Mouse (Mus musculus) forebrain, embryonic 10.5 days (tissue): ENCODE data around the gene Trim69. TPM values are rescaled to one million over a fixed set of nuclear protein-coding genes. Genes with fewer than 3 reads are reported as not detected.

Source experiments
- DNase-seq: peaks from one replicate; pipeline ENCODE4 v3.0.0-alpha.2; 2017; ENCODE audit warnings: low spot score; ENCODE audit errors: extremely low spot score
- H3K27ac ChIP-seq: fragments of 300-500 bp; sonication (generic); 2 replicates; pipeline ENCODE4 v1.5.1; 2016; ENCODE audit warnings: mild to moderate bottlenecking
- H3K27me3 ChIP-seq: fragments of 300-500 bp; sonication (generic); 2 replicates; pipeline ENCODE4 v1.6.1; 2016; ENCODE audit warnings: mild to moderate bottlenecking; ENCODE audit not compliant: poor library complexity, severe bottlenecking
- H3K36me3 ChIP-seq: fragments of 300-500 bp; sonication (generic); replicated peaks from 2 replicates; pipeline ENCODE4 v1.6.1; 2016; ENCODE audit warnings: mild to moderate bottlenecking, moderate library complexity
- H3K4me1 ChIP-seq: fragments of 300-500 bp; sonication (generic); 2 replicates; pipeline ENCODE4 v1.6.1; 2016
- H3K4me3 ChIP-seq: fragments of 300-500 bp; sonication (generic); 2 replicates; pipeline ENCODE4 v1.5.1; 2016; ENCODE audit warnings: mild to moderate bottlenecking, moderate library complexity
- H3K9me3 ChIP-seq: fragments of 300-500 bp; sonication (generic); 2 replicates; pipeline ENCODE4 v1.6.1; 2016; ENCODE audit warnings: mild to moderate bottlenecking, moderate library complexity
- WGBS: fragments of 180-500 bp; shearing (Covaris S2); methylation state at CpG from one replicate; pipeline ENCODE4 v1.1.7; 2016; 5-methylcytosine and 5-hydroxymethylcytosine counted together
- polyA plus RNA-seq: library from polyadenylated mRNA; unstranded; fragments of >200 nt; fragmentation: Nextera tagmentation; extraction: Ambion mirVana; gene quantifications from 2 replicates; pipeline ENCODE4 v1.2.1, GENCODE M21; 2016

The Trim69 gene
- polyA plus RNA-seq, 1 experiment from 2014 or later, result not detected

GRCm38 (mm10) chr2:122156051-122156700, 4.3 kb upstream of the Trim69 start:
- H3K27me3 ChIP-seq, result no peaks in the 10 kb centered on the region
- H3K27ac ChIP-seq, result no peak overlapping the region
- H3K4me1 ChIP-seq, result no peaks in the 10 kb centered on the region
- WGBS, result 93% methylated on average over 4 of the region's 4 CpGs
- DNase-seq, result no peak
- no peaks in the 10 kb centered on the region for H3K9me3 ChIP-seq
- H3K4me3 ChIP-seq, result no peak overlapping the region
- peaks cover 29% of the 10 kb centered on the region for H3K36me3 ChIP-seq

- H3K27me3 ChIP-seq, result no peaks in the 10 kb centered on the region
- no peaks in the 10 kb centered on the region for H3K9me3 ChIP-seq
- peaks cover 20% of the 10 kb centered on the region for H3K36me3 ChIP-seq
- H3K4me1 ChIP-seq, result peaks cover 4% of the 10 kb centered on the region; the same call in 1 of the 2 replicates
- no peak for DNase-seq
- no peak overlapping the region for H3K27ac ChIP-seq
- H3K4me3 ChIP-seq, result no peak overlapping the region
Observed at GRCm38 (mm10) chr2:122157561-122157960, 2.9 kb upstream of the Trim69 start.

DNA sequence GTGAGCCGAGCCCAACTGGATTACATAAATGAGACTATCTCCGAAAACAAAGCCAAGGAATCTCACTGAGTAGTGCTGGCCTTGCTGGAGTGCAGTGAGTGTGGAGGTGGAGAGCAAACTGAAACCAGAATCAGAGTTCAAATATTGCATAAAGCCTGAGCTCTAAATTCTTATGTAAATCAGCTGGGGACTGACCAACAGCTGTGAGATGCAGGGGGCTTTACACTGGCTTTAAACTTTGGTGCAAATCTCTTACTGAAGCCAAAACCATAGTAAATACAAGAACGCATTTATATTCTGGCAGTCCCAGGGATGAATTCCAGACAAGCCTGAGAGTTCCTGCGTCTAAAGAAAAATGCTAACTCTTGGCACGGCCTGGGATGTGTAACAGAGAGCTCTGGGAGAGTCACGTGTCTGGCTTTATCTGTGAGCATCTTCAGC, 2.1 kb upstream of the Trim69 start:
- H3K27ac ChIP-seq, result no peak overlapping the region
- H3K27me3 ChIP-seq, result no peaks in the 10 kb centered on the region
- no peak overlapping the region for H3K4me3 ChIP-seq
- H3K9me3 ChIP-seq, result no peaks in the 10 kb centered on the region
- no peak for DNase-seq
- H3K36me3 ChIP-seq, result peaks cover 16% of the 10 kb centered on the region
- H3K4me1 ChIP-seq, result peaks cover 4% of the 10 kb centered on the region; the same call in 1 of the 2 replicates
- 62% methylated on average over 6 of the region's 6 CpGs for WGBS

GRCm38 (mm10) chr2:122159667-122160066, 833 bp upstream of the Trim69 start:
- H3K4me1 ChIP-seq, result peaks cover 4% of the 10 kb centered on the region; the same call in 1 of the 2 replicates
- H3K9me3 ChIP-seq, result no peaks in the 10 kb centered on the region
- H3K4me3 ChIP-seq, result no peak overlapping the region
- WGBS, result 89% methylated on average over 6 of the region's 6 CpGs
- no peak overlapping the region for H3K27ac ChIP-seq
- no peaks in the 10 kb centered on the region for H3K27me3 ChIP-seq
- peaks cover 9% of the 10 kb centered on the region; the same call in 1 of the 2 replicates for H3K36me3 ChIP-seq
- DNase-seq, result no peak

GRCm38 (mm10) chr2:122161542-122161941, 1.0 kb downstream of the Trim69 start:
- no peaks in the 10 kb centered on the region for H3K9me3 ChIP-seq
- no peaks in the 10 kb centered on the region for H3K27me3 ChIP-seq
- no peak for DNase-seq
- no peaks in the 10 kb centered on the region for H3K36me3 ChIP-seq
- peaks cover 4% of the 10 kb centered on the region; the same call in 1 of the 2 replicates for H3K4me1 ChIP-seq
- no peak overlapping the region for H3K27ac ChIP-seq
- H3K4me3 ChIP-seq, result no peak overlapping the region
- WGBS, result 46% methylated on average over 4 of the region's 4 CpGs

DNA sequence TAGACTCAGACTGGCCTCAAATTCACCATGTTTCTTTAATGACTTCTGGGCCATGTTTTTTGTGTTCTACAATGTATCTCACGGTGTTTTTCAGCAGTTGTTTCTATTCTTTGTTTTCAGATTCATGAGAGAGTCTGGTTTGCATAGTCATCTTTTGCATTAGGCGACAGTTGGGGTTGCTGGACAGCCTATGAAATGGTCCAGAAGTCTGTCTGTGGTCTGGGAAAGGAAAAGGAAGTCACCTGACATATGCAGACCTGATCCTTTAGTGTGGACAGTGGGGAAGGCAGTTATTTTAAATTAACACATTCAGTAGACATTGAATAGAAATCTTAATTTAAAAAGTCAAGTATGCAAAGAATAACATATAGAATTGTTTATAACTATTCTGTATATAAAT, 2.0 kb downstream of the Trim69 start:
- no peak overlapping the region for H3K27ac ChIP-seq
- DNase-seq, result no peak
- H3K9me3 ChIP-seq, result no peaks in the 10 kb centered on the region
- H3K27me3 ChIP-seq, result no peaks in the 10 kb centered on the region
- no peaks in the 10 kb centered on the region for H3K36me3 ChIP-seq
- WGBS, result 83% methylated on average over 2 of the region's 2 CpGs
- H3K4me3 ChIP-seq, result no peak overlapping the region
- H3K4me1 ChIP-seq, result peaks cover 4% of the 10 kb centered on the region; the same call in 1 of the 2 replicates

- no peak for DNase-seq
- 81% methylated on average over 13 of the region's 13 CpGs for WGBS
Observed at GRCm38 (mm10) chr2:122163430-122164195, 3.1 kb downstream of the Trim69 start.

DNA sequence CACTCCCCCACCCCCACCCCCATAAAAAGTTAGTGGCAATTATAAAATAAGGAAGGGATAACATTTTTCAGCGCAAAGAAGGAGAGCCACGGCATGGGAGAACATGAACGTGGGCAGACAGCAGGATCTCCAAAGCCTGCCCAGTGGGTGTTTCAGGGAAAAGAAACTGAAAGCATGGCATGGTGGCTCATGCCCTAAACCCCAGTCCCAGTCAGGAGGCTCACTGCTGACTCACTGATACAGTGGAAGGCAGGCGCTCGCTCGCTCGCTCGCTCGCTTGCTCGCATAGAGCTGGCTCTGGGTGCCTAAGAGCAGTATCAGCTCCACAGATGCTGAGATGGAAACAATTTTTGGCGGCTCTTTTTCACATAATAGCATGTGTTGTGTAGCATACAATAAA, 3.8 kb downstream of the Trim69 start:
- H3K9me3 ChIP-seq, result no peaks in the 10 kb centered on the region
- H3K36me3 ChIP-seq, result no peaks in the 10 kb centered on the region
- peaks cover 4% of the 10 kb centered on the region; the same call in 1 of the 2 replicates for H3K4me1 ChIP-seq
- 88% methylated on average over 11 of the region's 11 CpGs for WGBS
- no peaks in the 10 kb centered on the region for H3K27me3 ChIP-seq
- no peak overlapping the region for H3K4me3 ChIP-seq
- DNase-seq, result no peak
- H3K27ac ChIP-seq, result no peak overlapping the region

More at GRCm38 (mm10) chr2:122163430-122164195, 3.1 kb downstream of the Trim69 start:
- H3K9me3 ChIP-seq, result no peaks in the 10 kb centered on the region
- no peaks in the 10 kb centered on the region for H3K36me3 ChIP-seq
- no peaks in the 10 kb centered on the region for H3K27me3 ChIP-seq
- H3K4me3 ChIP-seq, result no peak overlapping the region
- peaks cover 4% of the 10 kb centered on the region; the same call in 1 of the 2 replicates for H3K4me1 ChIP-seq
- no peak overlapping the region for H3K27ac ChIP-seq

GRCm38 (mm10) chr2:122171292-122171691, 10.8 kb downstream of the Trim69 start:
- Histone ChIP-seq H3K9me3 (no peaks in the 10 kb centered on the region), H3K4me3 (no peak overlapping the region), H3K27ac (no peak overlapping the region), H3K27me3 (no peaks in the 10 kb centered on the region), H3K36me3 (no peaks in the 10 kb centered on the region), H3K4me1 (no peaks in the 10 kb centered on the region)
- no peak for DNase-seq
- 92% methylated on average over 6 of the region's 6 CpGs for WGBS

- WGBS, result 79% methylated on average over 2 of the region's 2 CpGs
- H3K27me3 ChIP-seq, result no peaks in the 10 kb centered on the region
- H3K4me1 ChIP-seq, result no peaks in the 10 kb centered on the region
- H3K27ac ChIP-seq, result no peak overlapping the region
- no peak overlapping the region for H3K4me3 ChIP-seq
- H3K36me3 ChIP-seq, result no peaks in the 10 kb centered on the region
- no peaks in the 10 kb centered on the region for H3K9me3 ChIP-seq
- DNase-seq, result no peak
Observed at GRCm38 (mm10) chr2:122172188-122172587, 11.7 kb downstream of the Trim69 start.

GRCm38 (mm10) chr2:122180051-122180822, 19.7 kb downstream of the Trim69 start:
- WGBS, result 80% methylated on average over 8 of the region's 8 CpGs

GRCm38 (mm10) chr2:122185086-122185485, 24.6 kb downstream of the Trim69 start:
- WGBS, result 87% methylated on average over 4 of the region's 4 CpGs
- DNase-seq, result no peak
- H3K36me3 ChIP-seq, result no peaks in the 10 kb centered on the region
- no peak overlapping the region for H3K4me3 ChIP-seq
- H3K4me1 ChIP-seq, result no peaks in the 10 kb centered on the region
- H3K27me3 ChIP-seq, result no peaks in the 10 kb centered on the region
- no peak overlapping the region for H3K27ac ChIP-seq
- no peaks in the 10 kb centered on the region for H3K9me3 ChIP-seq

More at GRCm38 (mm10) chr2:122180051-122180822, 19.7 kb downstream of the Trim69 start:
- no peaks in the 10 kb centered on the region for H3K36me3 ChIP-seq
- no peaks in the 10 kb centered on the region for H3K9me3 ChIP-seq
- H3K27me3 ChIP-seq, result no peaks in the 10 kb centered on the region
- H3K4me3 ChIP-seq, result no peak overlapping the region
- H3K4me1 ChIP-seq, result no peaks in the 10 kb centered on the region
- no peak overlapping the region for H3K27ac ChIP-seq
- no peak for DNase-seq
